Mouse (Mus musculus): ENCODE measurements at regions not wholly inside any gene's neighbourhood (a gene's known extent, or its start where the extent isn't known, plus 50 kb on each side); places are given as distances from the start of the nearest gene placed in this dataset.

- H3K36me3 ChIP-seq, result no peaks in the 10 kb centered on the region
- H3K9me3 ChIP-seq, result no peaks in the 10 kb centered on the region
- H3K4me2 ChIP-seq (replicated peaks), result no peak overlapping the region
- no peak for ATAC-seq (ENCODE audit: low FRiP score, low read depth)
- no peaks in the 10 kb centered on the region for H3K4me1 ChIP-seq
- 93% methylated on average over 7 of the region's 7 CpGs for WGBS
- no peaks in the 10 kb centered on the region for H3K27me3 ChIP-seq
- H3K27ac ChIP-seq (replicated peaks), result no peak overlapping the region
- H3K9ac ChIP-seq (replicated peaks), result no peak overlapping the region
- H3K4me3 ChIP-seq, result no peak overlapping the region
Observed at GRCm38 (mm10) chr3:105191303-105191702, 124.7 kb downstream of the 4930564D02Rik start.

DNA sequence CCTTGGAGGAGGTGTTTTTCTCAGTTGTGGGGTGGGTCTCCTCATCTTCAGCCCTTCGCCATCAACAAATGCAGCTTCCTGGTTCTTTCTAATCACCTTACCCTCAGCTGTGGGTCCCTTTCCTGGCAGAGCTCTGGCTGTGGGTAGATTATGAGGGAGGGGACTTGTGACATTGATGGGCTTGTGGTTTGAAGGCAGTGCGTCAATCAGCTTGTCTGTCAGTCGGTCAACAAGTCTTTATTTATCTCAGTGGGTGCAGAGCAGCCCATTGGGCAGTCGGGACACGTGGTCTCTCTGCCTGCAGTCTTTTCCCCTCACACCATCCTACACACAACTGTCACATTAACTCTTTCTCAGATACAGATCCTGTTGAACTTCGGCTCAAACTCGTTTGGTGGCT is 125.2 kb downstream of the 4930564D02Rik start:
- H3K27ac ChIP-seq (replicated peaks), result no peak overlapping the region

DNA sequence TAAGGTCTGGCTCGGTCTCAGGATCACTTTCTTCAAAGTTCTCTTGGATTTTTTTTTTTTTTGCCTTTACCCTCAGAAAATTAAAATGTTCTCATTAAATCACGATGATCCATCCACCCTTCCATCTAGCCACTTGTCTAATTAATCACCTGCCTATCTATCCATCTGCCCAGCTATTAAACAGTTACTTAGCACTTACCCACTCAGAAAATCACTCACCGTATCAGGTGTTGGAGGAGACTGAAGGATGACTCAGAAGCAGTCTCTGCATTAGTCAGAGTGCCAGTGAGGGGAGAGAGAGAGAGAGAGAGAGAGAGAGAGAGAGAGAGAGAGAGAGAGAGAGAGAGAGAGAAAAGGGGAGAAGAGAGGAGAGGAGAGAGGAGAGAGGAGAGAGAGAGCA is 134.1 kb downstream of the 4930564D02Rik start:
- no peaks in the 10 kb centered on the region for H3K9me3 ChIP-seq
- ATAC-seq (ENCODE audit: low FRiP score, low read depth), result no peak
- H3K4me2 ChIP-seq (replicated peaks), result no peak overlapping the region
- no peak overlapping the region for H3K9ac ChIP-seq (replicated peaks)
- H3K27me3 ChIP-seq, result no peaks in the 10 kb centered on the region
- WGBS, result 96% methylated on average over 3 of the region's 3 CpGs
- no peaks in the 10 kb centered on the region for H3K36me3 ChIP-seq
- H3K4me3 ChIP-seq, result no peak overlapping the region
- no peaks in the 10 kb centered on the region for H3K4me1 ChIP-seq
- H3K27ac ChIP-seq (replicated peaks), result no peak overlapping the region

More for the DNA sequence above, 125.2 kb downstream of the 4930564D02Rik start:
- no peaks in the 10 kb centered on the region for H3K4me1 ChIP-seq
- WGBS, result 69% methylated on average over 7 of the region's 7 CpGs
- no peak overlapping the region for H3K9ac ChIP-seq (replicated peaks)
- H3K4me3 ChIP-seq, result no peak overlapping the region
- no peaks in the 10 kb centered on the region for H3K36me3 ChIP-seq
- no peaks in the 10 kb centered on the region for H3K27me3 ChIP-seq
- H3K4me2 ChIP-seq (replicated peaks), result no peak overlapping the region
- H3K9me3 ChIP-seq, result no peaks in the 10 kb centered on the region
- no peak for ATAC-seq (ENCODE audit: low FRiP score, low read depth)

GRCm38 (mm10) chr3:105209164-105209563 is 142.5 kb downstream of the 4930564D02Rik start:
- no peaks in the 10 kb centered on the region for H3K9me3 ChIP-seq
- ATAC-seq (ENCODE audit: low FRiP score, low read depth), result no peak
- 71% methylated on average over 5 of the region's 5 CpGs for WGBS
- no peak overlapping the region for H3K9ac ChIP-seq (replicated peaks)
- no peaks in the 10 kb centered on the region for H3K4me1 ChIP-seq
- no peak overlapping the region for H3K27ac ChIP-seq (replicated peaks)
- no peaks in the 10 kb centered on the region for H3K36me3 ChIP-seq
- no peak overlapping the region for H3K4me2 ChIP-seq (replicated peaks)
- H3K27me3 ChIP-seq, result no peaks in the 10 kb centered on the region
- H3K4me3 ChIP-seq, result no peak overlapping the region

- WGBS, result 93% methylated on average over 1 of the region's 1 CpGs
- no peaks in the 10 kb centered on the region for H3K36me3 ChIP-seq
- ATAC-seq (ENCODE audit: low FRiP score, low read depth), result no peak
- no peak overlapping the region for H3K9ac ChIP-seq (replicated peaks)
- no peak overlapping the region for H3K27ac ChIP-seq (replicated peaks)
- H3K27me3 ChIP-seq, result no peaks in the 10 kb centered on the region
- no peaks in the 10 kb centered on the region for H3K9me3 ChIP-seq
- H3K4me1 ChIP-seq, result no peaks in the 10 kb centered on the region
- H3K4me3 ChIP-seq, result no peak overlapping the region
- H3K4me2 ChIP-seq (replicated peaks), result no peak overlapping the region
Observed at GRCm38 (mm10) chr3:105211023-105211422, 144.4 kb downstream of the 4930564D02Rik start.

DNA sequence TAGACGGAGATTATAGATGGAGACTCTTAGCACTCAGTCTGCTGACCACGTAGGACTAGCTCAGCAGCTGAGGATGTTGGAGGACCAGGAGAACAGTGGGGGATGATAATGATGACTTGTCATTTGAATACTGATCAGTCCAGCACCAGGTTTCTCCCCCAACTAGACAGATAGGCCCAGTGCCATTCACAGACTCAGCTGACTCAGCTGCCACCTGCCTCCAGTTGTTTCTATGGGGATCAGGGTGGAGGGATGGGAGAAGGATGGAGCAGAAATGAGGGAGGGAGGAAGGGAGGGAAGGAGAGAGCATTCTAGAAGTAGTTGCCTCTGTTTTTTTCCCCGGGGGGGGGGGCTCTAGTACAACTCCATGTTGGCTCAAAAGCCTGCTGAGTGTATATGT is 145.1 kb downstream of the 4930564D02Rik start:
- no peaks in the 10 kb centered on the region for H3K27me3 ChIP-seq
- no peaks in the 10 kb centered on the region for H3K9me3 ChIP-seq
- WGBS, result 59% methylated on average over 3 of the region's 3 CpGs
- H3K9ac ChIP-seq (replicated peaks), result no peak overlapping the region
- no peak for ATAC-seq (ENCODE audit: low FRiP score, low read depth)
- H3K36me3 ChIP-seq, result no peaks in the 10 kb centered on the region
- no peaks in the 10 kb centered on the region for H3K4me1 ChIP-seq
- no peak overlapping the region for H3K4me3 ChIP-seq
- H3K27ac ChIP-seq (replicated peaks), result no peak overlapping the region
- no peak overlapping the region for H3K4me2 ChIP-seq (replicated peaks)

DNA sequence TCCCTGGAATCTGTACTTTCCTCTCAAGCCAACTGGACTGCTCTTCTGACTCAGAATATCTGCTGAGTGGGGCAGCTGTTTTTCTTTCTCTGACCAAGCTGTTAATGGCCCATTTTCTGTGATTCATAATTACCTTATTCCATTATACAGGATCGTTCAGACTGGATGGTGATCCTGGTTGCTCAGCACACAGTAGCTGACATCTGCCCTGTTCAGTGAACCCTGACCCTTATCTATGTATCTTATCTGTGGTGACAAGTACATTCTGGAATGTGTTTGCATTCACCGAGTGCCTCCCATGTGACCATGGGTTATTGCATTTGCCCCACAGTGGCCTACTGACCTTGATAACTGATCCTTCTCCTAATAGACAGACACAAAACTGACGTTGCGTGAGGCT is 148.2 kb downstream of the 4930564D02Rik start:
- Histone ChIP-seq H3K4me3 (no peak overlapping the region), H3K27ac (replicated peaks) (no peak overlapping the region), H3K36me3 (no peaks in the 10 kb centered on the region), H3K9me3 (no peaks in the 10 kb centered on the region), H3K27me3 (no peaks in the 10 kb centered on the region), H3K4me2 (replicated peaks) (no peak overlapping the region), H3K9ac (replicated peaks) (no peak overlapping the region), H3K4me1 (no peaks in the 10 kb centered on the region)
- ATAC-seq (ENCODE audit: low FRiP score, low read depth), result no peak
- 60% methylated on average over 4 of the region's 4 CpGs for WGBS

GRCm38 (mm10) chr3:105215729-105216128 is 149.1 kb downstream of the 4930564D02Rik start:
- Histone ChIP-seq H3K27me3 (no peaks in the 10 kb centered on the region), H3K4me1 (no peaks in the 10 kb centered on the region), H3K4me3 (no peak overlapping the region), H3K36me3 (no peaks in the 10 kb centered on the region), H3K9ac (replicated peaks) (no peak overlapping the region), H3K9me3 (no peaks in the 10 kb centered on the region), H3K27ac (replicated peaks) (no peak overlapping the region), H3K4me2 (replicated peaks) (no peak overlapping the region)
- 32% methylated on average over 7 of the region's 7 CpGs for WGBS
- no peak for ATAC-seq (ENCODE audit: low FRiP score, low read depth)

- Histone ChIP-seq H3K27ac (replicated peaks) (no peak overlapping the region), H3K4me2 (replicated peaks) (no peak overlapping the region), H3K4me1 (0 out of 2 replicates have a peak, but pooled peaks cover 3% of the 10 kb centered on the region), H3K9ac (replicated peaks) (no peak overlapping the region), H3K9me3 (no peaks in the 10 kb centered on the region), H3K27me3 (no peaks in the 10 kb centered on the region), H3K36me3 (no peaks in the 10 kb centered on the region), H3K4me3 (no peak overlapping the region)
- WGBS, result 79% methylated on average over 3 of the region's 3 CpGs
- ATAC-seq (ENCODE audit: low FRiP score, low read depth), result no peak
Observed at GRCm38 (mm10) chr3:105219630-105220029, 153.0 kb downstream of the 4930564D02Rik start.

DNA sequence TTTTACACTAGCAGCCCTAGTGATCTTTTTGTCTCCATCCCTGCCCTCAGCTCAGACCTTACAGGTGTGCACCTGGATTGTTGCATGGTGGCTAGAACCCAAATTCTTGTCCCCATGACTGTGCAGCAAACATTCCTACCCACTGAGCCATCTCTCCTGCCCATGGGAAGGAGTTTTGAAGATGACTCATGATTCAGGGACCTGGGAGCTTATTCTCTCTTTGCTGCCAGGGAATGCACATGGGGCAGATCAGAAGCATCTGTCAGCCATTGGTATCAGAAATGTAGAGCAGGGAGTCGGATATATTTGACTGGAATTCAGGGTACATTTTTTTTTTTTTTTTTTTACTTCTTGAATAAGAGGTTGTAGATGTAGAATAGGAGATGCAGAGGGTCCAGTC is 154.0 kb downstream of the 4930564D02Rik start:
- WGBS, result 81% methylated on average over 1 of the region's 1 CpGs
- Histone ChIP-seq H3K9ac (replicated peaks) (no peak overlapping the region), H3K27me3 (no peaks in the 10 kb centered on the region), H3K4me3 (no peak overlapping the region), H3K36me3 (no peaks in the 10 kb centered on the region), H3K9me3 (no peaks in the 10 kb centered on the region), H3K4me2 (replicated peaks) (no peak overlapping the region), H3K27ac (replicated peaks) (no peak overlapping the region), H3K4me1 (0 out of 2 replicates have a peak, but pooled peaks cover 3% of the 10 kb centered on the region)
- no peak for ATAC-seq (ENCODE audit: low FRiP score, low read depth)

DNA sequence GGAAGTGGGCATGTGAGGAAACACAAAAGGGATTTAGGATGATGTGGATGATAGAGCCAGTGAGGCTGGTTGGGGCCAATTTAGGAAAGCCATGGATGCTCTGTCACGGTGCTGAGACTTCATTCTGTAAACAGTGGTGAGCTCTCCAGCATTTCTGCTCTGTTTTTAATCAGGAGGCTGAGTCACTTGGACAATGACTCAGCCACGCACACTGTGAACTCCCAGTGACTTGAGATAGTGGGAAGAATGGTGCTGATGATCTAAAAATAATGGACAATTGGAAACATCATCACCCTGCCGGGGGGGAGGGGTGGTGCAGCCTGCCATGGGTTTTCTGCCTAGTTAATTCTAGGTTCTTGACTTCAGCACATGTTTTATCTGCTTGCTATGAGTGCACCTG is 156.3 kb downstream of the 4930564D02Rik start:
- Histone ChIP-seq H3K27ac (replicated peaks) (no peak overlapping the region), H3K4me2 (replicated peaks) (no peak overlapping the region), H3K4me3 (no peak overlapping the region), H3K9me3 (no peaks in the 10 kb centered on the region), H3K27me3 (no peaks in the 10 kb centered on the region), H3K4me1 (0 out of 2 replicates have a peak, but pooled peaks cover 3% of the 10 kb centered on the region), H3K36me3 (no peaks in the 10 kb centered on the region), H3K9ac (replicated peaks) (no peak overlapping the region)
- WGBS, result 77% methylated on average over 3 of the region's 3 CpGs
- no peak for ATAC-seq (ENCODE audit: low FRiP score, low read depth)

- no peaks in the 10 kb centered on the region for H3K9me3 ChIP-seq
- no peak overlapping the region for H3K4me3 ChIP-seq
- H3K27ac ChIP-seq (replicated peaks), result no peak overlapping the region
- H3K27me3 ChIP-seq, result no peaks in the 10 kb centered on the region
- H3K36me3 ChIP-seq, result no peaks in the 10 kb centered on the region
- 0 out of 2 replicates have a peak, but pooled peaks cover 3% of the 10 kb centered on the region for H3K4me1 ChIP-seq
- no peak for ATAC-seq (ENCODE audit: low FRiP score, low read depth)
- H3K4me2 ChIP-seq (replicated peaks), result no peak overlapping the region
- 63% methylated on average over 4 of the region's 4 CpGs for WGBS
- H3K9ac ChIP-seq (replicated peaks), result no peak overlapping the region
Observed at GRCm38 (mm10) chr3:105223671-105224070, 157.0 kb downstream of the 4930564D02Rik start.

DNA sequence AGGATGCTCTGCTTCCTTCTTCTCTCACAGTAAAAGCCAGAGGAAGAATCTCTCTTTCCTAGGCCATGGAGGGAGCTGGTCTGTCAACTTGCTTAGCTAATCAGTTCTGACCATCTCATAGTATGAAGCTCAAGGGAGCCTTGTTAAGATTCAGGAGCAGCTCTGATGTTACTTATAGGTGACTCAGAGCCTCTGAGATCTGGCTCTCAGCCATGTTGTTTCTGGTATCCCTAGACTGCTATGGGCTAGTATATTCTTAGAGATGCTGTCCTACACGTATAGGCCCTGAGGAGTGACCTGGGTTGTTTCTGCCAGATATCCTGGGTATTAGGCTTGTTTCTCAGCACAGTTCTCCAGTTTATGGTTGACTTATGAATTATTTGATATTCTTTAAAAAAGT is 160.9 kb downstream of the 4930564D02Rik start:
- no peak for ATAC-seq (ENCODE audit: low FRiP score, low read depth)
- H3K4me2 ChIP-seq (replicated peaks), result no peak overlapping the region
- 85% methylated on average over 1 of the region's 1 CpGs for WGBS
- no peaks in the 10 kb centered on the region for H3K36me3 ChIP-seq
- no peak overlapping the region for H3K4me3 ChIP-seq
- H3K27me3 ChIP-seq, result no peaks in the 10 kb centered on the region
- H3K4me1 ChIP-seq, result 0 out of 2 replicates have a peak, but pooled peaks cover 3% of the 10 kb centered on the region
- H3K9ac ChIP-seq (replicated peaks), result no peak overlapping the region
- H3K27ac ChIP-seq (replicated peaks), result no peak overlapping the region
- H3K9me3 ChIP-seq, result no peaks in the 10 kb centered on the region
